Comparison of ENCODE assay signal across 8 mouse cellular contexts in genomic region chr15:21114775-21115174, GRCm38 (mm10).
DNase-seq lines count a peak whose midpoint lies in the region; ATAC-seq and TF ChIP-seq lines count a peak whose summit lies in the region.
"Not testable (repeated sequence)": the region's sequence is repeated elsewhere in the genome, so short reads cannot be mapped to it uniquely, and the experiment has no call there.

No protein-coding gene starts in this region.

- H3K36me3 ChIP-seq in CH12.LX (replicated peaks in 1 of 2; ENCODE audit: control insufficient read depth in 1 of 2, insufficient read depth in 1 of 2, low read length in 1 of 2), result not testable (repeated sequence)

- in situ Hi-C loops in CH12.LX (cut with MboI; ENCODE audit: low pct_ligation_motif_present, low pct_unique_long_range_greater_than_20kb, low sequenced_read_pairs), result loop anchor here (25.0 kb wide), 1 partner anchor 298 kb away; no protein-coding TSS in a partner anchor

- H3K4me2 ChIP-seq in CH12.LX (ENCODE audit: insufficient read depth, low read depth, poor library complexity, severe bottlenecking), result not testable (repeated sequence)

- H3K9ac ChIP-seq in CH12.LX (ENCODE audit: insufficient read depth, low read depth), result not testable (repeated sequence)

- not testable (repeated sequence) for TF ChIP-seq CTCF in CH12.LX (conservative IDR thresholded peaks at IDR 0.05 in 1 of 2, IDR thresholded peaks at IDR 0.05 in 1 of 2; ENCODE audit: low read depth in 2 of 2, low read length in 2 of 2)

- H3K27ac ChIP-seq in CH12.LX (ENCODE audit: insufficient read depth, low read depth), result not testable (repeated sequence)

- TF ChIP-seq EP300 in CH12.LX (IDR thresholded peaks at IDR 0.05; ENCODE audit: low read length), result not testable (repeated sequence)

- not testable (repeated sequence) for TF ChIP-seq POLR2A in CH12.LX (IDR thresholded peaks at IDR 0.05; ENCODE audit: low read depth, low read length)

- DNase-seq in 3134 (ENCODE audit: extremely low read depth, insufficient read length, low spot score), result peak; percentile 2
- peak; percentile 17 for DNase-seq in CH12.LX (ENCODE audit: extremely low read depth)
- peak; percentile 0 for DNase-seq in gonadal fat pad, adult 2 months (ENCODE audit: low read depth)
- DNase-seq in skeletal muscle tissue, adult 2 months (ENCODE audit: low read depth, low spot score), result peak; percentile 2

- H3K27me3 ChIP-seq in CH12.LX (replicated peaks), result not testable (repeated sequence)

- dilution Hi-C loops in CH12.LX (cut with MboI; ENCODE audit: extremely low pct_ligation_motif_present, extremely low pct_unique_long_range_greater_than_20kb, low sequenced_read_pairs), result not testable (repeated sequence)

- H3K9me3 ChIP-seq in CH12.LX (replicated peaks; ENCODE audit: low read length), result peaks cover 12% of the 10 kb centered on the region

- TF ChIP-seq RAD21 in CH12.LX (IDR thresholded peaks at IDR 0.05; ENCODE audit: low read depth, low read length), result not testable (repeated sequence)

- ATAC-seq in activated CD4-positive, CD25-positive, alpha-beta regulatory T cell, adult 4 months, result peak; percentile 66
- 0 out of 2 replicates have a peak, but pooled peaks have one; percentile 71 for ATAC-seq in common myeloid progenitor, adult 5-6 weeks (replicated peaks; ENCODE audit: low read depth, poor library complexity, severe bottlenecking)
- peak; percentile 50 for ATAC-seq in inflammation-experienced regulatory T-cells, adult 6 months
- peak; percentile 75 for ATAC-seq in megakaryocyte progenitor cell, adult 5-6 weeks (replicated peaks; ENCODE audit: poor library complexity)

- H3K79me2 ChIP-seq in CH12.LX (replicated peaks; ENCODE audit: control insufficient read depth, extremely low read depth, insufficient read depth, poor library complexity, severe bottlenecking), result not testable (repeated sequence)

- H3K4me3 ChIP-seq in CH12.LX (replicated peaks in 1 of 3; ENCODE audit: low read depth in 2 of 3, low read length in 2 of 3, poor library complexity in 1 of 3), result not testable (repeated sequence)

- H3K4me1 ChIP-seq in CH12.LX (ENCODE audit: control insufficient read depth in 1 of 2, insufficient read depth in 2 of 2), result not testable (repeated sequence)
